Mouse (Mus musculus) hindbrain, embryonic 10.5 days (tissue): ENCODE measurements at regions not wholly inside any gene's neighbourhood (a gene's known extent, or its start where the extent isn't known, plus 50 kb on each side); places are given as distances from the start of the nearest gene placed in this dataset.

ENCODE experiments used
- DNase-seq: peaks from one replicate; pipeline ENCODE4 v3.0.0-alpha.2; 2017; ENCODE audit warnings: low spot score
- H3K27ac ChIP-seq: fragments of 300-500 bp; sonication (generic); 2 replicates; pipeline ENCODE4 v1.5.1; 2016; ENCODE audit warnings: mild to moderate bottlenecking, moderate library complexity
- H3K27me3 ChIP-seq: fragments of 300-500 bp; sonication (generic); 2 replicates; pipeline ENCODE4 v1.6.1; 2016; ENCODE audit warnings: mild to moderate bottlenecking; ENCODE audit not compliant: poor library complexity, insufficient read depth, severe bottlenecking
- H3K36me3 ChIP-seq: fragments of 300-500 bp; sonication (generic); 2 replicates; pipeline ENCODE4 v1.6.1; 2016; ENCODE audit warnings: mild to moderate bottlenecking, moderate library complexity
- H3K4me1 ChIP-seq: fragments of 300-500 bp; sonication (generic); replicated peaks from 2 replicates; pipeline ENCODE4 v1.6.1; 2016; ENCODE audit warnings: mild to moderate bottlenecking
- H3K4me3 ChIP-seq: fragments of 300-500 bp; sonication (generic); 2 replicates; pipeline ENCODE4 v1.5.1; 2016; ENCODE audit warnings: mild to moderate bottlenecking, moderate library complexity
- H3K9me3 ChIP-seq: fragments of 300-500 bp; sonication (generic); 2 replicates; pipeline ENCODE4 v1.6.1; 2016; ENCODE audit warnings: mild to moderate bottlenecking, moderate library complexity
- WGBS: fragments of 180-500 bp; shearing (Covaris S2); methylation state at CpG from one replicate; pipeline ENCODE4 v1.1.7; 2016; 5-methylcytosine and 5-hydroxymethylcytosine counted together
- microRNA counts: library from miRNA; unstranded; fragments of <30 nt; microRNA quantifications from one replicate; lab custom pipeline; 2017

- peak; percentile 88 for DNase-seq
- H3K36me3 ChIP-seq, result no peaks in the 10 kb centered on the region
- H3K9me3 ChIP-seq, result no peaks in the 10 kb centered on the region
- H3K4me1 ChIP-seq, result no peaks in the 10 kb centered on the region
- 36% methylated on average over 24 of the region's 24 CpGs for WGBS
- peak overlapping the region; percentile 50 for H3K27ac ChIP-seq
- no peaks in the 10 kb centered on the region for H3K27me3 ChIP-seq
- peak overlapping the region; percentile 42 for H3K4me3 ChIP-seq
These were observed 82.8 kb upstream of the Rasgrf1 start for GRCm38 (mm10) chr9:89826712-89827548.

GRCm38 (mm10) chr9:89821853-89822243, 83.6 kb upstream of the Ankrd34c start:
- Histone ChIP-seq H3K36me3 (no peaks in the 10 kb centered on the region), H3K4me1 (no peaks in the 10 kb centered on the region; the same call in 1 of the 2 replicates), H3K4me3 (no peak overlapping the region), H3K27me3 (no peaks in the 10 kb centered on the region), H3K9me3 (no peaks in the 10 kb centered on the region), H3K27ac (no peak overlapping the region; the same call in 1 of the 2 replicates)
- WGBS, result 90% methylated on average over 4 of the region's 4 CpGs
- DNase-seq, result no peak

DNA sequence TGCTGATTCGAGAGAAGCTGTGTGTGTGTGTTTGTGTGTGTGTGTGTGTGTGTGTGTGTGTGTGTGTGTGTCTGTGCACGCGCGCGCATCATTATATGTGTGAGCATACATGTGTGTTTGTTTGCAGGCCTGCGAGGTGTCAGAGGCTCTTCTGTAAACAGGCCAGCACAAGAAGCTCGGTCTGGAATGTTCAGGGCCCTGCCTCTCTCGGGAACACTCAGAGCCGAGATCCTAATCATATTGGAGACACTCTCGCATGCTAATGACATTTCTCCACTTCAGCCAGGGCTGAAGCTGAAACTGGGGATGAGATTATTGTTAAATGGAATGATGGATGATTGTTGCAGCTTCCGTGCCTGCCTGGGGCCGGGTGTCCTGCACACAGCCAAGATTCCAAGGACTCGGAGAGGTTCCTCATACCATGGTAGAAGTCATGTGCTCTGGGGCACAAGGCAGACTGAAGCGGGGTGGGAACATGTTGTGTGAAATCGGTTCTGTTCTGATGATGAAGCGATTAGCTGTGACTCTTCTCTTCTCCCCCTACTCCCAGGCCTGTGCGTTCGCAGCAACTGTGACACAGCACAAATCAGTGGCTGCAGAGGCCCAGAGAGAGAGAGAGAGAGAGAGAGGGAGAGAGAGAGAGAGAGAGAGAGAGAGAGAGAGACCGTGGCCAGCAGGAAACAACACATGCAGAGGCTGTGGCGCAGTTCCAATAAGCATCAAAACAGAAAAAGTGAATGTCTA, 83.0 kb upstream of the Ankrd34c start:
- no peaks in the 10 kb centered on the region for H3K36me3 ChIP-seq
- H3K4me3 ChIP-seq, result no peak overlapping the region
- H3K27ac ChIP-seq, result no peak overlapping the region; the same call in 1 of the 2 replicates
- H3K27me3 ChIP-seq, result no peaks in the 10 kb centered on the region
- H3K4me1 ChIP-seq, result no peaks in the 10 kb centered on the region; the same call in 1 of the 2 replicates
- DNase-seq, result no peak
- WGBS, result 79% methylated on average over 20 of the region's 20 CpGs
- no peaks in the 10 kb centered on the region for H3K9me3 ChIP-seq

- DNase-seq, result no peak
- Histone ChIP-seq H3K27me3 (no peaks in the 10 kb centered on the region), H3K27ac (peak overlapping the region; percentile 50; the same call in 1 of the 2 replicates), H3K36me3 (no peaks in the 10 kb centered on the region), H3K4me3 (no peak overlapping the region), H3K9me3 (no peaks in the 10 kb centered on the region), H3K4me1 (peaks cover 7% of the 10 kb centered on the region; the same call in 1 of the 2 replicates)
- 49% methylated on average over 8 of the region's 8 CpGs for WGBS
These were observed 75.5 kb upstream of the Ankrd34c start for GRCm38 (mm10) chr9:89813616-89814318.

DNA sequence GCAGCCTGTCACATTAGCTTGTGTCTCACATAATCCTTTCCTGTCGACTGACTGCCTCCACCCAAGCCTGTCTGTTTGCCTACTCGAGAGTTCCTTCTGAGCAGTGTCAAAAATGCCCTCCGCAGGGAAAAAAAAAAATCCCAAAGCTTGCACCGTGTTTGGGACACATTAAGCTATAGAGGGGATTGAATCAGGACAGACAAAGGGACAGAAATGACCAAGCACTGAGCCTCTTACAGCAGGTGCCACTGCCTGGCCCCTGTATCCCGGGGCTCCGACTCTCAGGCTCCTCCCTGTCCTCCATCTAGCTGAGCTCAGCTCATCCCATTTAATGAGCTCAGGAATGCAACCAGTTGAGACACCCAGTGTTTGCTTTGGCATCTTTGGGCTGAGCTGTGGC, 69.1 kb upstream of the Ankrd34c start:
- Histone ChIP-seq H3K9me3 (no peaks in the 10 kb centered on the region), H3K27me3 (no peaks in the 10 kb centered on the region), H3K27ac (no peak overlapping the region), H3K4me1 (no peaks in the 10 kb centered on the region), H3K4me3 (no peak overlapping the region), H3K36me3 (no peaks in the 10 kb centered on the region)
- 54% methylated on average over 6 of the region's 6 CpGs for WGBS
- no peak for DNase-seq

- Histone ChIP-seq H3K27me3 (no peaks in the 10 kb centered on the region), H3K4me3 (no peak overlapping the region), H3K27ac (no peak overlapping the region), H3K36me3 (no peaks in the 10 kb centered on the region), H3K9me3 (no peaks in the 10 kb centered on the region), H3K4me1 (no peaks in the 10 kb centered on the region)
- 90% methylated on average over 10 of the region's 10 CpGs for WGBS
- no peak for DNase-seq
These were observed 64.4 kb upstream of the Ankrd34c start for GRCm38 (mm10) chr9:89802658-89803057.

- 8% methylated on average over 6 of the region's 6 CpGs for WGBS
- Histone ChIP-seq H3K4me3 (no peak overlapping the region), H3K4me1 (no peaks in the 10 kb centered on the region), H3K36me3 (no peaks in the 10 kb centered on the region), H3K27me3 (no peaks in the 10 kb centered on the region), H3K27ac (no peak overlapping the region), H3K9me3 (no peaks in the 10 kb centered on the region)
- DNase-seq, result peak; percentile 70
These were observed 54.7 kb upstream of the Ankrd34c start for GRCm38 (mm10) chr9:89793018-89793417.

DNA sequence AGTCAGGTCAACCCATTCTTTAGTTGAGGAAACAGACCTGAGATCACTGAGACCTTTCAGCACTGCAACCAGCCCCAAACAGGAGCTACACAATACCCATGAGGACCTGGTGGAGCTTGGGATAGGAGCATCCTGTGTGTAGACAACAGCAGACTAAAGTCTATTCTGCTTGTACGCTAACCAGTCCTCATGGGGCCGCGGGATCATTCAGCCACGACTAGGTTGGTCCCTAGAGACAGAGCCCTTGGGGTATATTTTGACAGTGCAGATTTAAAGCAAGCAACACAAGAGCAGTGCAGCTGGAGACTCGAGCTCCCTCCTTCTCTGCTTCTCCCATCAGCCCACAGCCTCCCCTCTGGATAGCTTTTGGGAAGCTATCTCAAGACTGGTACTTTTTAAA, 51.7 kb upstream of the Ankrd34c start:
- Histone ChIP-seq H3K4me1 (peaks cover 4% of the 10 kb centered on the region; the same call in 1 of the 2 replicates), H3K9me3 (no peaks in the 10 kb centered on the region), H3K27me3 (no peaks in the 10 kb centered on the region), H3K4me3 (no peak overlapping the region), H3K36me3 (no peaks in the 10 kb centered on the region), H3K27ac (no peak overlapping the region)
- 78% methylated on average over 5 of the region's 5 CpGs for WGBS
- no peak for DNase-seq

DNA sequence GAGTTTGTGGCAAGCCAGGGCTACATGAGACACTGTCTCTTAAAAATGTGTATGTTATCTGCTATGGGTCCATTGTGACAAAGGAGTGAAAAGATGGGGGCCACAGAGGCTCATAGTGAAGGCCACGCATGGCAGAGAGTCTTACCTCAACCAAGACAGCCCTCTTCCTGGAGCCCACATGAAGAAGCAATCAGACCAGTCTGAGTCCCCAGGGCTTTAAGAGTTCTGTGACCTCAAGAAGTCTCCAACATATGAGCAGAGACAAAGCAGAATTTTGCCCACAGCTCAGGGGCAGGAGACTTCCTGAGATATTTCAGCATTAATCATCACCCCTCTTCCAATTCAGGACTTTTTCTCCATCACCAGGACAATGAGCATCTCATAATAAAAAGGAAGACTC, 50.4 kb upstream of the Ankrd34c start:
- Histone ChIP-seq H3K4me3 (no peak overlapping the region), H3K27me3 (no peaks in the 10 kb centered on the region), H3K4me1 (peaks cover 4% of the 10 kb centered on the region; the same call in 1 of the 2 replicates), H3K27ac (no peak overlapping the region), H3K36me3 (no peaks in the 10 kb centered on the region), H3K9me3 (no peaks in the 10 kb centered on the region)
- DNase-seq, result no peak
- 85% methylated on average over 1 of the region's 1 CpGs for WGBS

MicroRNAs in the stretch of these regions (microRNA counts, 519-probe panel; counts per million panel counts)
- 1,255 counts per million, percentile 77 among the panel's probes with 10 or more counts for microRNA mmu-miR-184 (lab: Ali Mortazavi, UCI)
